Mouse (Mus musculus): ENCODE results near the gene Ssbp2.

Ssbp2 gene

DNA sequence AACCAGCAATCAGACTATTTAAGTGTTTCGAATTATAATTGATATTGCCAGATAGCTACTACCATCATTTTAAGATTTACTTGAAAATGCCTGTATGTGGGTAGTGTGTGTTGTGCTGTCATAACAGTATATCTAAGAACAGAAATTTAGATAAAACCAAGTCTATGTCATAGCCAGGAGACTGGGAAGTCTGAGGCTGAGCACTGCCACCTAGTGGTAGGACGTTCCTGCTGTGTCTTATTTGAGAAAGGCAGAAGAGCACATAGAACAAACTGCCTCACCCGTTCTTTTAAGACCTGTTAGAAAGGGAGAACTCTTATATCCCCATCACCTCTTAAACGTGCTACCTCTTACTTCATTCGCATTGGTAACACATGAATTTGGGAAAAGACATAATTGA, 176.7 kb downstream of the Ssbp2 start:
- peak; percentile 50 to 67 for DNase-seq

DNA sequence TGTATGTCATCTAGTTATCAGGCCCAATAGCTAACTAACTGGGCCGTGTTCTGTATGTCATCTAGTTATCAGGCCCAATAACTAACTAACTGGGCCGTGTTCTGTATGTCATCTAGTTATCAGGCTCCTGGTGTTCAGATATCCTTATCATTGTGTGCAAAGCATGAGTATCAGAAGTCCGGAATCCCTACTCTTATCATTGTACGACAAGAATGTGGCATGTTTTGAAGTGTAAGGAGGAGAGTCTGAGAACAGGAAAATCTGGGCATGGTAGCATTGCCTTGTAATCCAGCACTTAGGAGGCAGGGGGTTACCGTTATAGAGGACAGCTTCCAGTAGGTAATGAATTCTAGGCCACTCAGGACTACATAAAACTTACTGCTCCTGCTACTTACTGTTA, 178.8 kb downstream of the Ssbp2 start:
- DNase-seq, result no peak

DNA sequence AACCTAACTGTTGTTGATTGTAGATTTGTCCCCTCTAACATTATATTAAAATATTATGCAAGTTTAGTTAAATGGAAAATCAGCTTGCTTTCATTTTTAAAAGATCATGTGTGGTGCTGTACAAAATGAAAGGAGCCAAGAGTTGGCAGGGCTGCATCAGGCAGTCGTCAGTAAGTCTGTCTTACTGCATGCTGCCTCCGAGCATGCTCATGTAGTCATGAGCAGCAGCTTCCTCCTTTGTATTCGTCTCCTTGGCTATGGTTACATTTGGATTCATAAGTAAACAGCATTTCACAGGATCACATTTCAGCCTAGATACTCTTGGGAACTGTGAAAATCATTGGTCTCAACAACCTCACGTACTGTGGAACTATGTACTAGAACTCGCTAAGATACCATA, 180.1 kb downstream of the Ssbp2 start:
- no peak for DNase-seq

DNA sequence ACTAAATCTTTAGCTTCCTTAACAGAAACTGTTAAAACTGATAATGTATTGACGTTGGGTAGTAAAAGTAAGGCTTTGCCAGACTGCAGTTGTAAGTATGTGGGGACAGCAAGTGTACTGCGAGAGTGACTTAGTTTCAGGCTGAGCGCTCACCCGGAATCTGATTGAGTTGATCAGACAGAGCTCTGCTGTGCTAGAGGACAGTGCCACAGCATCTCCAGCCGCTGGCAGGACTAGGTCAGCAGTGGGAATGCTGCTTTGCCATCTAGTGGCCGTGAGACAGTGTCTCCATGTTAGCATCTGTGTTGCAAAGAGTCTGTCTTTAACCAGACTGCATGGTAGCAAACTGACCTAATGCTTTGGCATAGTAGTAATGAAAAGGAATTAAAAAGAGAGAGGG, 188.2 kb downstream of the Ssbp2 start:
- DNase-seq, result no peak

DNA sequence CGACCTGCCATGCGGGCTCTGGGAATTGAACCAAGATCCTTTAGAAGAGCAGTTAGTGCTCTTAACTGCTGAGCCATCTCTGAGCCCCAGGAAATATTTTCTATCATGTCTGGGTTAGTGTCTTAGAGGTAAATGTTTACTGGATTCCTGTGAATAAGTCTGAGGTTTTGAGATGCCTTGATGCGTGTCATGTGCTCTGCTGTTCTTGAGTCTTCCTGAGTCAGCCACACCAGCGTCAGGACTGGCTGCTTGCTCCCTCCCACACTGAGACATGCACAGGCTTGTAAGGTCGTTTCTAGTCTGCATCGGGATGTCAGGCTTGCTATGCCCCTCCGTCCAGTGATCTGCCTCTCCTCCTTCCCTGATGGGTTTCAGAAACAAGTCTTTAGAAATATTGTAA, 189.8 kb downstream of the Ssbp2 start:
- no peak for DNase-seq

DNA sequence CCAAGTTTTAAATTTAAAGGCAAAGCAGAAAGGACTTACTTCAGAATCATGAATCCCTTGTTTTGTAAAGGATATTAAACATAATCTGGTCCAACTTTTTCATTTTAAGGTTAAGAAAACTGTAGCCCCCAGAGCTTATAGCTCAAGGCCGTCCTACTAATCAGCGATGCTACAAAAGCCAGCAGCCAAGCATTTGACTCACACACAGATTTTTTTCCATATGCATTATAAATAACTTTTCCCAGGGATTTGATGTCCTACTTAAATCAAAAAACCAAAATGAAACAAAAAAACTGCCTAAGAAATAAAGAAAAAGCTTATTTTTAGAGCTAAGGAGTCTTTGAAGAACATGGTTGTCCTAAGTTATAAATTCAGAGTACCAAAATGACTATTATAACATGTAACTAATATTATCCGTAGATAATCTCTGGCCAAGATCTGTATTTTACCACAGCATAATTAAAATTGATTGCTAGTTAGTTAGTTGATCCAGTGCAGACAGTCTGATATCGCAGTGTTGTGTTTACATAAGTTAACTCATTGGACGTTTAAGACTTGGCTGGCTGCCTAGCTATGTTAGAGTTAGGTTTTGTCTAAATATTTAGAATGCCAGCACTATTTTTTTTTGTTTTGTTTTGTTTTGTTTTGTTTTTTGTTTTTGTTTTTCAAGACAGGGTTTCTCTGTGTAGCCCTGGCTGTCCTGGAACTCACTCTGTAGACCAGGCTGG, 201.1 kb downstream of the Ssbp2 start:
- DNase-seq, result no peak

DNA sequence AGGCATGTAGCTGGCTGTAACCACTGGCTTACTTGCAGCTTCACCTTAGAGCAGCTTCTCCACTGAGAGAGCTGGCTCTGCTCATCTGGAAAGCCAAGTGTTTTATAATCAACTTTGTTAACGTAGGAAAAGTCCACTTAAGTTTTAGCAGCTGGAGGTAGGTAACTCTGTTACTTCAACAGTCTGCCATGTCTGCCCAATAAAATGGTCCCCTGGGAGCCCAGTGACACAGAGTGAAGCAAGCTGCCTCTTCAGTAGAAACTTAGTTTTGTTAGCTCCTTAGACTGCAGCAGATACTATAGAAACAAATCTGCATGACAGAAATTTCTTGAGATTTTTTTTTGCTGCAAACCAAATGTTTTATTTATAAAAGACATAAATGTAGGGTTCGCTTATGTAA, 202.7 kb downstream of the Ssbp2 start:
- no peak for DNase-seq

DNA sequence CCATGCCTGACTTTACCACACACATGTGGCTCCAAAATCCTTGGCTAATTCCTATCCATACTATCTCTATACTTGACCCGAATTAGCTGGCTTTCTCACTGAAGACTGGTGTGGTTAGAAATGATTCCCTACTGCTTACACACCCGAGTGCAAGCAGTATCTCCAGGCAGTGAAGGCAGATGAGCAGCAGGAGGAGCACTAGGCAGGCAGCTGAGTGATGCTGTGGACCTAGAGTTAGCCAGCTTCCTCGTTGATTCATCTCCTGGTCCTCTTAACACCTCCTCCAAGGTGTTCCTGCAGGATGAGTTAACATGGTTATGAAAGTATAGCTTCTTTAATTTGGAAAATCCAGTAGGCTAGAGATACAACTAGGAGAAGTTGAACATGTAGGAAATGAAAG, 213.2 kb downstream of the Ssbp2 start:
- no peak for DNase-seq

DNA sequence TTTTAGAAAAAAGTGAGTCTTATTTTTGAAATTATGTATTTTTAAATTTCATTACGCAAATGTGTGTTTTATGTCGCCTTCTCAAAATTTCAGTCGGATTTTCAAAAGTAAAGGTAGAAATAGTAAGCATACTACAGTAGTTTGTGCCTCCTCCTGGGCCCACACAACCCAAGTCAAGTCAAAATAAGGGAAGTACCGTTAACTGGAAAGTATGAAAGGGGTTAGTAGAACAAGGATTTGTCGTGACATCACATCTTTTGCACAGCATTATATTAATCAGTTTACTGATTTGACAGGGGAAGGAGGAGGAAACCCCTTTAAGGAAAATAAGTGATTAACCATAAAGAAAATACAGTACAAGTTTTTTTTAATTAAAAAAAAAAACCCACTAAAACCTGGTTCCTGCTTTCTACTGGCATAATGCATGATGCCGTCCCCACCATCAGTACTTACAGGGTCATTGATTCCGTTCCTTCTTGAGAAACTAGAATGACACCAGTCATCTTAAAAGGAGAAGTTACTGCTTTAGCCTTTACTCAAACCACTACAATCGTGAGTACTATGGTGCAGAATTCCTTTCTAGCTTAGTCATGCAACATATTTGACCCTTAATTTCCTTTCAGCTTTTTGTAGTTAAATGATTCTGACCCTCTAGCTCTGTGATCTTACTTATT, 220.8 kb downstream of the Ssbp2 start:
- DNase-seq, result no peak

DNA sequence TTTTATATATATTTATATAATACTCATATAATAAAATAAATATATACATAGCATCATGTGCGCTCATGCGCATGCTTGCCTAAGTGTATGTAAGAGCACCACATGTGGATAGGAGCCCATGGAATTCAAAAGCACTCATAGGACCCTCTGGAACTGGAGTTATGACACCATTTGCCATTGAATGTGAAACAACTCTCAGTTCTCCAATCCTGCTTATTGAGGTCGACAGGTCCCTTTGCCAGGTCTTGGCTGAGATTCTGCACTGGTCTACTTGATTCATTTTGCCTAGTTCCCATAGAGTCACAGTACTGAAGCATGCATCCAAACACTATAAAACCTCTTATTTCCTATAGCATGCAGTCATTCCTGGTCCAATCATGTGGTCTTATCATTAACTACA, 221.4 kb downstream of the Ssbp2 start:
- no peak for DNase-seq

DNA sequence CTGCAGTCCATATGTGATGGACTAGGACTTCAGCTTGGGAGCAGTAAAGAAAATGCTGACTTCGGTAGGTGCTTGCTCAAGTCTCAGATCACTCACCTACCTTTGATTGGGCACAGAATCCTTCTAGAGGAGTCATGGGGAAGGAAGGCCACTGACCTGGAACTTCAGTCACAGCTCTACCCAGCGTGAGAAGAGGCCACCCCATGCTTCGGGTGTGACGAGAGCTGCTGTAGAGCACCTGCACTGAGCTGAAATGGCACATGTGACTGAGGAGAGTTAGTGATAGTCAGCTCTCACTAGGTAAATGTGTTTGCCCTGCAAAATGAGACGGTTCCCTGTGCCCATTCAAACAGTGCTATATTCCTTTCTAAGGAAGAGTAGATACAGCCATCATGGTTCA, 230.0 kb downstream of the Ssbp2 start:
- DNase-seq, result no peak

DNA sequence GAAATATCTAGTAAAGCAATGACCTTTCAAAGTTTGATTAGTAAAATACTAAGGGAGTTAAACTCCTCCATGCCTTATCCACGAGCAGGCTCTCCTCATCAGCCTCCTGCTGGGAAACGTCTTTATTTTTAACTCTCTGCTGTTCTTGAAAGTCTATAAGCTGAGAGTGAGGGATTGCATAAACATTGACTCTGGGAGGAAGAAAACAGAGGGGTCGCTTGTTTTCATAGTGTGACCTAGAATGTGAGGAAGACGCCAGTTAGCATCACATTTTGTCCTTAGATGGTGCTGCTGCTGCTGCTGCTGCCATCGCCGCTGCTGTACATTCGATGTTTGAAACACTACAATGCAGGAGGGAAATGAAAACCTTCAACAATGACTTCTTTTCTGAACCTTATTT, 233.5 kb downstream of the Ssbp2 start:
- DNase-seq, result no peak

DNA sequence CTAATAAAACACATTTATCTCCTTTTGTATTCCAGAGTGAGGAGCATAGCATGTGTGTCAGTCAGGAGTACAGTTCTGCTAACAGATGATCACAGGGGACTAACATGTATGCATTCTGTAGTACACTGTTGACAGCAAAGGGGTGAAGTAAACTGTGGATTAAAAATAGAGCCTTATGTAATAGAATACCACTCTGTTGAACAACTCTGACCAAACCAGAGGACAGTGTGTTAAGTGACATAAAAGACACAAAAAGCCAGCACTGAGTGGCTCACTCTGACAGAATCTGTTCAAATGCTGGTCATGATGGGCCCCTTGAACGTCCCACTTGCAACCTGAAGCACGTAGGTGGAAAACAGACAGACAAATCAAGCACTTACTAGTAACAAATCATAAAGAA, 235.3 kb downstream of the Ssbp2 start:
- no peak for DNase-seq

DNA sequence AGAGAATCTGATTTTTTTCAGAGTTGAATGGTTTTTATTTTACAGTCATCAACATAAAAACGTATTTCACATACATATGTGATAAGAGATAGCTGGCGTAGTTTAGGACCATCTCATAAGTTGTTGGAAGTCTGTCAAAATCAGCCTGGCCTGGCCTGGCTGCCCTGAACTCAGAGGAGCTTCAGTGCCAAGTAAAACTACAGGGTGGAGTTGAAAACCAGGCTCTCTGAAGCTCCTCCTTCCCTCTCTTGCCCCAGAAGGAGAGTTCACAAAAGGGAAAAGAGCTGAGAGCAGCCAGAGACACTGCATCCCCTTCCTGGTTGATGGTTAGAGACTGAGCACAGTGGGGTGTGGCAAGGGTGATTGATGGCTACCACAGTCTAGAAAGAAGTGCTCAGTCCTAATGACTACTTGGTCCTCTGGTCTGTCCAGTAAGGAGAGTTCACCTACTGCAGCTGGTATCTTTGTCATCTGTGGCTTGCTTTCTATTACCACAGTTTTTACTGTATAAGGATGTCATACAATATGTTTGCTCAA, 236.1 kb downstream of the Ssbp2 start:
- no peak for DNase-seq

DNA sequence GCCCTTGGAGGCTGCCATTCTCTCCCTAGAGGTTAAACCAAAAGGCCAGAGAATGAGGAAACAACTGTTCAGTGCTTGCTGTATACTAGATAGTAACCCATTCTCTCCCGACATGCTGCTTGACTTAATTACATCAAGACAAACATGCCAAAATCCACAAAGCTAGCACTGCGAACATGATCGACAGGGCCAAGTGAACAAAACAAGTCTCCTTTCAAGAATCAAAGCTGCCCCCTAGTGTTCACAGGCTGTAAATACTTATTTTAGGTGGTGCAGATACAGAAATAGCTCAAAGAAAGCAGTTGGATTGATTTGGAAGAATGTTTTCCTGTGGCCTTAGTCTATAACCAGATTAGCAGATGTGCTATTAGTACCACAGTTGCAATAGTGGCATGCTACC, 236.9 kb downstream of the Ssbp2 start:
- DNase-seq, result no peak

DNA sequence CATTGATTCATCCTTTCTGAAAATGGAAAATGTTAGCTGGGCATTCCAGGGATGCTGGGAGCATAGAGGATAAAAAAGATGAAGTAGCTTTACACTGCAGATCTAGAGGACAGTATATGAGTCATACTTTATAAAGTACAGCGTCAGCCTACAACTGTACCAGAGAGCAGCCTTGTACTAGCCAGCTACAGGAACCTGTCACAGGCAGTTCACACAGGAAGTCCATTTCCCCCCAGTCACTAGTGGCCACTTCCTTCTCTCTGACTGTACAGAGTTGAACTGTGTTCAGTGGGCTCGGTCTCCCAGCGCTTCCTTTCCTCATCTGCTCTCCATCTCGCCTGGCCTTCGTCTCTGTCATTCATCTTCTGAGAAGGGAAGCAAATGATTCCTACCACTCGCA, 242.3 kb downstream of the Ssbp2 start:
- no peak for DNase-seq

DNA sequence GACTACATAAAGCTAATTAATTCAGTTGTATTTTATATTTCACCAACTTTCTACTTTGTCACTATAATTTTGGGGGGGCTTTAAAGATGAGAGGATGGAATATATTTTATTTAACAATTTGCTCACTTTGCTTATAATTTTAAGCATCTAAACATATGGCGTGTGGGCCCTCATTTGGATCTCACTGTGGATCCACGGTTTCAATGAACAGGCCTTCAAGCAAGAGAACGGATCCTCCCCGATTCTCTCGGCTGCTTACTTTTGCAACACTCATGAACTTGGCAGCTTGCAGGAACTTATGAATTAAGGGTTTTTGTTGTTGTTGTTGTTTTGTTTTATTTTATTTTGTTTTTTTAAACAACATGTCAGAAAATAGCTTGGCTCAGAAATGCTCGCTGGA, 259.4 kb downstream of the Ssbp2 start:
- DNase-seq, result no peak

DNA sequence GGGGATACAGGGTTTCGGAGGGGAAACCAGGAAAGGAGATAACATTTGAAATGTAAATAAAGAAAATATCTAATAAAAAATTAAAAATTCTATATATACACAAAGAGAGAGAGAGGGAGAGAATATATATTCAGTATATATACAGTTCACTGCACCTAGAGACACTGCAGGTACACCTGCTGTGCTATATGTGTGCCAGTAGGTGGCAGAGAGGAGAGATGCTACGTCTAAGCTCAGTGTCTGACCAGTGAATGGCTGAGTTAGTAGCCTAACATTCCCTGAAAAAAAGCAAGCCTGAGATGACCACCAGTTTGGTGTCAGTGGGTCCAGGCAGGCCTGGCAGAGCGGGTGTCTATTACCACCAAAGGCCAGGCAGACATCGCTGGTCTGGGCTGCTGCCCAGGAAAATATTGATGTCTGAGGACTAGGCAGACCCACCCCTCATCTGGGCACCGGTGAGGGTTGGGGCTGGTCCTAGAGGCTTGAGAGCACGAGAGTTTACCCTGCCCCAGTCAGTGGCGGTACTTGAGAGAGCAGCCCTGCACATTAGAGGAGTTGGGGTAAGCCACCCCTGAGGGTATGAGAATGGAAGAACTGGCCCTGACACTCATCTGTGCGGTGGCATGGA, 263.1 kb downstream of the Ssbp2 start:
- DNase-seq, result no peak

DNA sequence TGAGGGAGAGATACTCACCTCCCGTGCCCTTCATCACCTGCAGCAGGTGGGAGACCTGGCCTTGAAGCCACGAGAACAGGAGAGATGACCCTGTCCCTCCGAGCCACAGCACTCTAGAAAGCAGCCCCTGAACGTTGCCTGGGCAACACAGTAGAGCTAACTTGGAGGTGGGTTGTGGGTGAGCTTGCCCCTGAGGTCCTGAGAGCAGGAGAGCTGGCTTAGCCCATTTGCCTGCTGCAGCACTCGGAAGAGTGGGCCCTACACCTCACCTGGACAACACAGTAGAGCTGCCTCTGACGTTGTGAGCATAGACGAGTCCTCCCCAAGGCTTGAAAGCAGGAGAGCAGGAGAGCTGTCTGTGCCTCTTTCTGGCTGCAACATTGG, 263.6 kb downstream of the Ssbp2 start:
- no peak for DNase-seq

DNA sequence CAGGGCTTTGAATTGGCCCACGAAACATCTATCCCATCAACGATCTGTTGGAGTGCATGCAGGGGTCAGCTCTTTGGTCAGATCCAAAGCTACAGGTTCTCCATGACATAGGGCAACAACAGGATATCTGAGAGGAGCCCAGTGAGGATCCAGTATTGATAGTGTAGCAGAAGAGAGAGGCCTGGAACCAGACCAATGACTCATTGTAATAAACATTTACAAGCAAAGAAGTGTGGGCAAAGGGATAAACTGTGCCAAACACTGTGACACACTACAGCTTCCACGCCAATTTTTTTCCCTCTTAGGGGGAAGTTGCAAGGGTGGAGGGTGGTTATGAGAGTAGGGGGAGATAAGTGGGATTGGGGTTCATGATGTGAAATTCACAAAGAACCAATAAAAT, 264.1 kb downstream of the Ssbp2 start:
- no peak for DNase-seq

DNA sequence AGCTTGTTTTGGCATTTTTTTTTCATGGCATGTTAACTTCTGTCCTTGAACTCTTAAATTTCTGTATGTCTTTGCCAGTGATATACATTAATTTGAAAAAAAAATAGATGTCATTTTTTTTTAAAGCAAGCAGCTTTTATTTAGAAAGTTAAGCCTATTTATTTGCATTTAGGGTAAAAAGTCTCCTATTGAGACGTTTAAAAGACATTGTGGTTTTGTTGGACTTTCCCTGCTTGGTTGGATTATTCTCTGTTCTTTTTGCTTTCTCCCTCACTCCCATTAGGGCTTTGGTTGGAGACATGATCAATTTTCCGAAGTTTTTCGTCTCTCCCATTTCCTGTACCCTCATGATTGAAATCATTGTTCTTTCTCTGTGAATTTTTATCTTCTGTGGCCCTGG, 265.0 kb downstream of the Ssbp2 start:
- no peak for DNase-seq

DNA sequence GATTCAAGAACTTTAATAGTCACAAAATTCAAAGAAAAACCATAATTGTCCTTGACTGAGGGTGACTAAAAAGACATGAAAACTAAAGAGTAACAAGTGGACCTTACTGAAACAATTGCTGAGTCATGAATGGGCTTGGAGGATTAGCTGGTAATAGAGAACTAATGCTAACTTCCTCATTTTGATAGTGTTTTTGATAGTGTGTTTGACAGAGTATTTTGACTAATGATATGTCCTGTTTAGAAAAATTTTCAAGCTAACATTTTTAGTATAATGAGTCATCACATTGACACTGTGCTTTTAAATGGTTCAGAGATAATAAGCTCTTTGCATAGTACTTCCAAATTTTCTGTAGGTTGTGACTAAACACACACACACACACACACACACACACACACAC, 267.8 kb downstream of the Ssbp2 start:
- DNase-seq, result no peak

DNA sequence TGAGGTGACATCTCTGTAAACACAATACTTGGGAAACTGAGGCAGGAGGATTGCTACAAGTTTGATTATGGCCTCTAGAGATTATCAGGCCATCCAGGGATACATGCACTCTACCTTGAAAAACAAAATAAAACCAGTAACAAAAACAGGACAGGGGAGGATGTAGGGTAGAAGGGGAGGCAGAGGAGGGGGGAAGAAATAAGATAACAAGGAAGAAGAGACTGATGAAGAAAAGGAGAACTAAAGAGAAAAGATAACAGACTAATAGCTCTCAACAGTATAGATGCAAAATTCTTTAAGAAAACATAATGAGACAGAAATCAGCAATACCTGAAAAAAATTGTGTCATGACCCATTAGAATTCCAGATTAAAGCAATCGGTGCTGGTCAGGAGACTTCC, 277.1 kb downstream of the Ssbp2 start:
- no peak for DNase-seq

DNA sequence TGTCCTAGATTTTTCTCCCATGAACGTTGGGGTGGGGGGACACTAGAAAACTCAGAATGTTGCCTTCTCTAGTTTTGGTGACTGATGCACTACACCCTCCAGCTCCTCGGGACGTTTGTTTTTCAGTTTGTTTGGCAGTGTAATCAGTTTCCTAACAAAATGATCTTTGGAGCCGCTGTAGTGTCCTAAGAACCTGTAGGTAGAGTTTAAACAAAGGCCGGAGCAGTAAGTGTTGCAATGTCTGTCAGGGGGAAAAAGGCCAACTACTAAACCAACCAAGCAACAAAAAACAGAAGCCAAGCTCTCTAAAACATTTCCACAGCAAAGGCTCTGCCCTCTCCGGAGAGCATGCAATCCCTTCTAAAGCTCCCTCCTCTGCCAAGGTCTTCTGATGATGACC, 280.8 kb downstream of the Ssbp2 start:
- no peak for DNase-seq

All from thymus, adult 18-20 months (tissue).